Mouse (Mus musculus) midbrain, embryonic 10.5 days (tissue): ENCODE measurements around the gene Nudt3. TPM values are rescaled to one million over a fixed set of nuclear protein-coding genes. Genes with fewer than 3 reads are reported as not detected.
A peak's percentile ranks its signal among the peaks of the same experiment; 100 is the strongest.

ENCODE experiments used
- DNase-seq: peaks from one replicate; pipeline ENCODE4 v3.0.0-alpha.2; 2017; ENCODE audit warnings: low spot score
- H3K27ac ChIP-seq: fragments of 300-500 bp; sonication (generic); replicated peaks from 2 replicates; pipeline ENCODE4 v1.5.1; 2016; ENCODE audit warnings: mild to moderate bottlenecking
- H3K27me3 ChIP-seq: fragments of 300-500 bp; sonication (generic); 2 replicates; pipeline ENCODE4 v1.6.1; 2016; ENCODE audit warnings: low read depth, mild to moderate bottlenecking; ENCODE audit not compliant: poor library complexity, severe bottlenecking
- H3K36me3 ChIP-seq: fragments of 300-500 bp; sonication (generic); 2 replicates; pipeline ENCODE4 v1.6.1; 2016; ENCODE audit warnings: mild to moderate bottlenecking, moderate library complexity
- H3K4me1 ChIP-seq: fragments of 300-500 bp; sonication (generic); 2 replicates; pipeline ENCODE4 v1.6.1; 2016
- H3K4me3 ChIP-seq: fragments of 300-500 bp; sonication (generic); 2 replicates; pipeline ENCODE4 v1.5.1; 2016; ENCODE audit warnings: mild to moderate bottlenecking, moderate library complexity
- H3K9me3 ChIP-seq: fragments of 300-500 bp; sonication (generic); replicated peaks from 2 replicates; pipeline ENCODE4 v1.6.1; 2016; ENCODE audit warnings: mild to moderate bottlenecking
- WGBS: fragments of 180-500 bp; shearing (Covaris S2); methylation state at CpG from one replicate; pipeline ENCODE4 v1.1.7; 2016; 5-methylcytosine and 5-hydroxymethylcytosine counted together
- polyA plus RNA-seq: library from polyadenylated mRNA; unstranded; fragments of >200 nt; fragmentation: Nextera tagmentation; extraction: Ambion mirVana; gene quantifications from 2 replicates; pipeline ENCODE4 v1.2.1, GENCODE M21; 2016

Gene Nudt3
- polyA plus RNA-seq, 1 experiment from 2014 or later = 90.0 TPM

- no peak for DNase-seq
- H3K27ac ChIP-seq = no peak overlapping the region
- H3K27me3 ChIP-seq = no peaks in the 10 kb centered on the region
- no peak overlapping the region for H3K4me3 ChIP-seq
- no peaks in the 10 kb centered on the region for H3K9me3 ChIP-seq
- peaks cover 54% of the 10 kb centered on the region for H3K4me1 ChIP-seq
- H3K36me3 ChIP-seq = peaks cover 46% of the 10 kb centered on the region
- 90% methylated on average over 8 of the region's 8 CpGs for WGBS
These were observed 5.1 kb upstream of the Nudt3 start for GRCm38 (mm10) chr17:27628376-27628775.

DNA sequence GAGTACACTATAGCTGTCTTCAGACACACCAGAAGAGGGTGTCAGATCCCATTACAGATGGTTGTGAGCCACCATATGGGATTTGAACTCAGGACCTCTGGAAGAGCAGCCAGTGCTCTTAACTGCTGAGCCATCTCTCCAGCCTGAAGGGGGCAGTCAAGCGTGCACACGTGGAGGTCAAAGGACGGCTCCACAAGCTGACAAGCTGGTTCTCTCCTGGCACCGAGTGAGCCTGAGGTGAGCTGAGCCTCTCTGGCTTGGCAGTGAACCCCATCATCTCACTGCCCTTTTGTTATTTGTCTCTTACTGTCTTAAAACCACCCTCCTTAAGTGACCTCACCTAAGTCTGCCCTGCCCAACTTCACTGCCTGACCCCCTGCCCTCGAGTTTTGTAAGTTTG, 4.2 kb upstream of the Nudt3 start:
- Histone ChIP-seq H3K4me1 (peaks cover 45% of the 10 kb centered on the region), H3K27me3 (no peaks in the 10 kb centered on the region), H3K36me3 (peaks cover 37% of the 10 kb centered on the region), H3K27ac (no peak overlapping the region), H3K9me3 (no peaks in the 10 kb centered on the region), H3K4me3 (no peak overlapping the region)
- WGBS = 49% methylated on average over 5 of the region's 5 CpGs
- no peak for DNase-seq

GRCm38 (mm10) chr17:27626681-27627080, 3.4 kb upstream of the Nudt3 start:
- 26% methylated on average over 5 of the region's 5 CpGs for WGBS
- Histone ChIP-seq H3K4me1 (peaks cover 42% of the 10 kb centered on the region), H3K27ac (peak overlapping the region; percentile 67), H3K9me3 (no peaks in the 10 kb centered on the region), H3K36me3 (peaks cover 29% of the 10 kb centered on the region), H3K4me3 (no peak overlapping the region), H3K27me3 (no peaks in the 10 kb centered on the region)
- DNase-seq = peak; percentile 33

GRCm38 (mm10) chr17:27625455-27626251, 2.4 kb upstream of the Nudt3 start:
- H3K4me1 ChIP-seq = peaks cover 50% of the 10 kb centered on the region
- DNase-seq = no peak
- peaks cover 19% of the 10 kb centered on the region for H3K36me3 ChIP-seq
- H3K4me3 ChIP-seq = no peak overlapping the region
- H3K9me3 ChIP-seq = no peaks in the 10 kb centered on the region
- H3K27ac ChIP-seq = 0 out of 2 replicates have a peak overlapping the region, but pooled peaks have one; percentile 17
- H3K27me3 ChIP-seq = no peaks in the 10 kb centered on the region
- WGBS = 31% methylated on average over 7 of the region's 7 CpGs

DNA sequence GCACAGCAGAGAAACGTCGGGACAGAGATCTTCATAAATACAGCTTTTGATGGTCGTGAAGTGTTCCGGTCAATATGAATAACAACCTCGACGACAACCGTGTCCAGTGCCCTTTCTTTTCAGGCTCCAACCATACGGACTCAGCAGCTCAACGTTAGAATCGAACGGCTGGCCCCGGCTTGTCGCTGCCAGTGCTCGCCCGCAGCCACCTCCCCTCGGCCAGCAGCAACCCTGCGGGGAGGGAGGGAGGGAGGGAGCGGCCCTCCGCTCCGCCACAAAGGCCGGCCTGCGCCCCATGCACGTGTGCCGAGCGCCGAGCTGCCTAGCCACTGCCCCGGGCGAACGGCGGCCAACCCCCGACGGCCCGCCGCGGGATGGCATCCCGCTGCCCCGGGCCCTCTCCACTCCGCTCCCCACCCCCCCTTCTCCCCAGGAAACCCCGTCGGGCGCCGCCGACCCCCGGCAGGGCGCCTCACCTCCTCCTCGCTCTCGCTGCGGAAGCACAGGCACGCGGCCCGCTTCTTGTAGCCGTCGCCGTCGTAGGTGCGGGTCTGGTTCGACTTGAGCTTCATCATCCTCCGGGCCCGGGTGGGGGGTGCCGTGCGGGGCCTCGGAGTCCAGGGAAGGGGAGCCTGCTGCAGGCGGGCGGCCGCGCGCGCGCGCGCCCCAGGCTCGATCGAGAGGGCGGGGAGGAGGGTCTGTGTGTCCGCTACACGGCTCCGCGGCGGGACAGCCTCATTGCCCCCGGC, 510 bp downstream of the Nudt3 start:
- peak; percentile 73 for DNase-seq
- WGBS = under 1% methylated on average over 80 of the region's 80 CpGs

DNA sequence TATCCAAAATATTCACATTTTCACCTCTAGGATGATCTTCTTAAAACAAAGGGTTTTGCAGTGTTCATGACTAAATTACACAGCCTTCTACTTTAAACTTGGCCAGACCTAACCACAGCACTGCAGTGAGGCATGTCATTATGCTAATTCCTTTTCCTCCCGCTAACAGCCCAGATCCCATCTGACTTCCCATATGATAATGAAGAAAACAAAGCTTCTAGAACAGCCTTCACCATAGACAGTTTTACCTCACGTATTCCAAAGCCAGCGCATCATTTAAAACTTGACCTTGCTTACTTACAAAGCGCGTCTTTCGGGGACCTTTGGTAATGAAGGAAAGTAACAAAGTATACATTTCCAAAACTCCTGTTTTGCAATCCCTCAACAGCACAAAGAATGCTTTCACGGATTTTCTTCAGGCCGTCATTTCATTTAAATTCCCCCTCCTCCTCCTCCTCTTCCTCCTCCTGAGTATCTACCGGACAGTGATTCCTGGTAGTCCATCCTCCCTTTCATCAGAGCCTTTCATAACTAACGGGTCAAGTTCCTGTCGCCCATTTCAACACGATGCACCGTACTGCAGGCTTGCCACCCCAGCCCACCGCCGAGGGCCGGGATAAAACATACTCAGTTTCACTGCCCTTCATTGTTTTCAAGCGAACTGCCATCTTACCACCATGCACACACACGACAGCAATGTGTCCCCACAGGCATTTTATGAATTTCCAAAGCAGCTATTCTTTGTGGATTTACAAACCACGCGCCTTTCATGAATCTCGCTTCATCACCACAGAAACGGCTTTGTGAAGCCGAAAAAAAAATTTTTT, 1.4 kb downstream of the Nudt3 start:
- WGBS = 4% methylated on average over 23 of the region's 23 CpGs
- Histone ChIP-seq H3K4me3 (peak overlapping the region; percentile 98), H3K36me3 (peaks cover 32% of the 10 kb centered on the region), H3K9me3 (peaks cover 17% of the 10 kb centered on the region), H3K4me1 (peaks cover 58% of the 10 kb centered on the region), H3K27ac (peak overlapping the region; percentile 100), H3K27me3 (no peaks in the 10 kb centered on the region)
- DNase-seq = peak; percentile 58

More for the DNA sequence above, 510 bp downstream of the Nudt3 start:
- Histone ChIP-seq H3K4me1 (peaks cover 60% of the 10 kb centered on the region), H3K9me3 (peaks cover 9% of the 10 kb centered on the region), H3K27ac (peak overlapping the region; percentile 100), H3K4me3 (peak overlapping the region; percentile 98), H3K27me3 (no peaks in the 10 kb centered on the region), H3K36me3 (peaks cover 23% of the 10 kb centered on the region)

GRCm38 (mm10) chr17:27621161-27621560, 2.1 kb downstream of the Nudt3 start:
- Histone ChIP-seq H3K4me1 (peaks cover 51% of the 10 kb centered on the region), H3K27me3 (no peaks in the 10 kb centered on the region), H3K9me3 (peaks cover 22% of the 10 kb centered on the region), H3K27ac (peak overlapping the region; percentile 100), H3K4me3 (peak overlapping the region; percentile 98), H3K36me3 (peaks cover 40% of the 10 kb centered on the region)
- DNase-seq = no peak
- WGBS = 48% methylated on average over 8 of the region's 8 CpGs

GRCm38 (mm10) chr17:27615388-27615787, 7.9 kb downstream of the Nudt3 start:
- DNase-seq = no peak
- 88% methylated on average over 7 of the region's 7 CpGs for WGBS
- Histone ChIP-seq H3K27ac (no peak overlapping the region), H3K4me1 (peaks cover 35% of the 10 kb centered on the region), H3K4me3 (no peak overlapping the region), H3K27me3 (no peaks in the 10 kb centered on the region), H3K36me3 (peaks cover 68% of the 10 kb centered on the region), H3K9me3 (peaks cover 22% of the 10 kb centered on the region)

- Histone ChIP-seq H3K27me3 (no peaks in the 10 kb centered on the region), H3K27ac (no peak overlapping the region), H3K9me3 (peaks cover 15% of the 10 kb centered on the region), H3K4me3 (no peak overlapping the region), H3K36me3 (peaks cover 60% of the 10 kb centered on the region), H3K4me1 (peaks cover 27% of the 10 kb centered on the region)
- 85% methylated on average over 4 of the region's 4 CpGs for WGBS
- no peak for DNase-seq
These were observed 10.3 kb downstream of the Nudt3 start for GRCm38 (mm10) chr17:27613016-27613415.

DNA sequence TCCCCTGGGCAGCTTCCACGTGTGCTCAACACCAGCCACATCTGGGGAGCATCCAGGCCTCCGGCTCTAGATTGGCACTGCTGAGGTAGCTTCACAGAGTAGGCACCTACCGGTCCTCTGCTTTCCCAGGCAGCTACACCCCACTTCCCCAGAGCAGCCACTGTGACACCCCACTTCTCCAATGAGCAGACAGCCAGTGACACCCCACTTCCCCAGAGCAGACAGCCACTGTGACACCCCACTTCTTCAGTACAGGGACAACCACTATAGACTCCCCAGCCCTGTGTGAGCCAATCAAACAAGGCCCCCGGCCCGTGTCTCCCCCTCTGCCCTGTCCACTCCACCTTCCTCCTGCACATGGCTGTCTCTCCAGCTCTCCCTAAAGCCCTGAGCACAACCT, 11.3 kb downstream of the Nudt3 start:
- Histone ChIP-seq H3K9me3 (peaks cover 6% of the 10 kb centered on the region; the same call in 1 of the 2 replicates), H3K36me3 (peaks cover 57% of the 10 kb centered on the region), H3K4me3 (no peak overlapping the region), H3K27me3 (no peaks in the 10 kb centered on the region), H3K4me1 (peaks cover 27% of the 10 kb centered on the region), H3K27ac (no peak overlapping the region)
- no peak for DNase-seq
- WGBS = 88% methylated on average over 5 of the region's 5 CpGs

DNA sequence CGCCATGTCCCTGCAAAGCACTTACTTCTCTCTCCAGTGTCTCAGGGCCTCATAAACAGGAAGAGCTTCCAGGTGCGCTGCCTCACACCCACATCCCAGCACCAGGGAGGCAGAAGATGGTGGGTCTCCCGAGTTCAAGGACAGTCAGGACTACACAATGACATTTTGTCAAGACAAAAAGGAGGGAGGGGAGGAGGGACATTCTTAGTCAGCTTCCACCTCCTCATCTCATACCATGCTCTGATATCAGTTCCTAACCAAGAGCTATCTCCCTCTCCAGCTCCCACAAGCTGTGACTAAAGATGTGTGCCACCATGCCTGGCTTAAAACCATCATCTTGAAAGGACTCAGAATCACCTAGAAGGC, 11.8 kb downstream of the Nudt3 start:
- no peak for DNase-seq
- 81% methylated on average over 3 of the region's 3 CpGs for WGBS
- Histone ChIP-seq H3K4me1 (peaks cover 27% of the 10 kb centered on the region), H3K4me3 (no peak overlapping the region), H3K27me3 (no peaks in the 10 kb centered on the region), H3K36me3 (peaks cover 53% of the 10 kb centered on the region), H3K9me3 (peaks cover under 1% of the 10 kb centered on the region; the same call in 1 of the 2 replicates), H3K27ac (no peak overlapping the region)

GRCm38 (mm10) chr17:27610679-27611518, 12.4 kb downstream of the Nudt3 start:
- 89% methylated on average over 10 of the region's 10 CpGs for WGBS

More at GRCm38 (mm10) chr17:27610679-27611518, 12.4 kb downstream of the Nudt3 start:
- Histone ChIP-seq H3K4me3 (no peak overlapping the region), H3K27ac (no peak overlapping the region), H3K4me1 (peaks cover 30% of the 10 kb centered on the region), H3K9me3 (no peaks in the 10 kb centered on the region), H3K36me3 (peaks cover 48% of the 10 kb centered on the region), H3K27me3 (no peaks in the 10 kb centered on the region)
- DNase-seq = no peak
